Mouse (Mus musculus): ENCODE results near the gene Cxcl17.

GRCm38 (mm10) chr7:25368333-25368732 is 44.4 kb downstream of the Cxcl17 start:
- no peak for TF ChIP-seq CTCF (IDR thresholded peaks at IDR 0.05)
- TF ChIP-seq EP300 (IDR thresholded peaks at IDR 0.05): no peak

Data from lung, postnatal 0 days (tissue).